ENCODE assay signal across 18 mouse cellular contexts in the genomic region with DNA sequence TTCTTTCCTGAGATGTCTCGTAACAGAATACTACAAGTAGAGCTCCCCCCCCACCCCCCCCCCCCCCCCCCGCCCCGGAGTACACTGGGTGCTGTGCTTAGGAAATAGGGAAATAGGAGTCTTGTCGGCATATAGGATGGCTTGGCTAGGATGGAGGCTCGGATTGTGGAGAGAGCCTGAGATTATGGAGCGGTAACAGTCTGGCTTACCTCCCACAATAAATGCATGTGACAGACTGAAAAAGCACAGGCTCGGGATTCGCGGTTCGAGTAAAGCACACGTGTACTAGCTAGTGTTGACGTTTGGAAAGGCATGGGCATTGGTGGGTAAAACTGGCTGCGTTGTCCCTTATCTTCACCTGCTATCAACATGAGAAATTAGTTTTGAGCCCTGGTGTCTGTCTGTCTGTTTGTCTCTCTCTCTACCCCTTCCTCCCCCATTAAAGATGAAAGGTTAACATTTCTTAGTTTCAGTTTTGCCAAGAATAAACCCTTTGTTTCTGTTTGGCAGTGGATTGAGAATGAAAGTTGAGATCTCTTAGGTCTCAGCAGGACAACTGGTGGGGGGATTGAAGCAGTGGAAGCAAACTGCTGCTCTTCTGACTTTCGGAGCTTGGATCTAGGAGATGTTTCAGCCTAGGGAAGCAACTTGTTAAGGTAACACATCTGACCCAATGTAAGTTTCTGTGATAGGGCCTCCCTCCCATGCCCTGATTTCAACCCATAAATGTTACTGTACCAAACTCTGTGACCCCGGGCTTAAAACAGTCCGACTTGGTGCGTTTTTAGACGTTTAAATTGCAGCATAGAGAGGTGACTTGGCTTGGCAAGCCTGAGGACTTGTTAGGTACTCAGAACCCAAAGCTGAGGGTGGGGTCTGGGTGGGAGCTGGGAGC. TPM values are rescaled to one million over a fixed set of nuclear protein-coding genes. Genes with fewer than 3 reads are reported as not detected.
A peak's percentile ranks its signal among the peaks of the same experiment; 100 is the strongest.
DNase-seq lines count a peak whose midpoint lies in the region; ATAC-seq and TF ChIP-seq lines count a peak whose summit lies in the region.
"Had no signal": no experiment of that assay in that cellular context is flagged by ENCODE, and none has a peak within 500 bp of the region (broad histone marks: within the 10 kb centered on the region; RNA-seq: fewer than 3 reads in every experiment).

No protein-coding gene starts in this region.

- DNase-seq in heart, postnatal 0 days (ENCODE audit: low spot score): no peak
- DNase-seq in heart, adult 18-20 months: no peak
- no peak for DNase-seq in thymus, adult 2 months
- DNase-seq in thymus, adult 18-20 months: no peak
- no peak for DNase-seq in forebrain, embryonic 14.5 days (ENCODE audit: low spot score)
- no peak for DNase-seq in cerebellum, adult 9-10 months
- DNase-seq: adrenal gland, postnatal 25 days; cerebellum, postnatal 36 days; kidney, postnatal 14 days; layer of hippocampus, postnatal 36 days; right cerebral cortex, adult 18-20 months had no signal

- no peak for TF ChIP-seq POLR2A in thymus, adult 2 months (IDR thresholded peaks at IDR 0.05; ENCODE audit: control insufficient read depth, extremely low read depth, insufficient read depth, low read length, poor library complexity)

- TF ChIP-seq CTCF in heart, postnatal 0 days (IDR thresholded peaks at IDR 0.05; ENCODE audit: low read depth): no peak
- TF ChIP-seq CTCF in thymus, adult 2 months (IDR thresholded peaks at IDR 0.05; ENCODE audit: borderline replicate concordance, control insufficient read depth, extremely low read depth, insufficient read depth, low read length, poor library complexity): no peak

- H3K27me3 ChIP-seq in heart, postnatal 0 days (ENCODE audit: control insufficient read depth, insufficient read depth, low read length): no peaks in the 10 kb centered on the region
- H3K27me3 ChIP-seq in thymus, adult 2 months (ENCODE audit: control insufficient read depth, insufficient read depth, low read length): no peaks in the 10 kb centered on the region
- H3K27me3 ChIP-seq in forebrain, embryonic 14.5 days (replicated peaks; ENCODE audit: control insufficient read depth, insufficient read depth, low read length): no peaks in the 10 kb centered on the region
- H3K27me3 ChIP-seq: forebrain, embryonic 12.5 days; limb, embryonic 12.5 days; lung, embryonic 15.5 days; neural tube, embryonic 15.5 days had no signal

- 35% methylated on average over 16 of the region's 18 CpGs for WGBS in heart, postnatal 0 days
- WGBS in thymus, adult 2 months: 32% methylated on average over 16 of the region's 18 CpGs
- WGBS in forebrain, embryonic 14.5 days: 75% methylated on average over 16 of the region's 18 CpGs

- H3K9ac ChIP-seq in heart, postnatal 0 days (replicated peaks; ENCODE audit: low read depth, low read length): no peak overlapping the region; the same call in 1 of the 2 replicates
- no peak overlapping the region for H3K9ac ChIP-seq in forebrain, embryonic 14.5 days (ENCODE audit: low read length)
- H3K9ac ChIP-seq: forebrain, embryonic 12.5 days; limb, embryonic 12.5 days; lung, embryonic 15.5 days; neural tube, embryonic 15.5 days had no signal

- H3K9me3 ChIP-seq in heart, postnatal 0 days (replicated peaks; ENCODE audit: control insufficient read depth, low read length): no peaks in the 10 kb centered on the region
- H3K9me3 ChIP-seq in forebrain, embryonic 14.5 days (replicated peaks; ENCODE audit: control insufficient read depth, low read length): no peaks in the 10 kb centered on the region
- H3K9me3 ChIP-seq: forebrain, embryonic 12.5 days; limb, embryonic 12.5 days; lung, embryonic 15.5 days; neural tube, embryonic 15.5 days had no signal

- ATAC-seq in heart, postnatal 0 days (ENCODE audit: insufficient read depth, low read depth): no peak
- no peak for ATAC-seq in forebrain, embryonic 14.5 days
- ATAC-seq: hindbrain, embryonic 16.5 days had no signal

- H3K4me2 ChIP-seq in heart, postnatal 0 days (ENCODE audit: low read depth, low read length): peak overlapping the region; percentile 35; the same call in 1 of the 2 replicates
- H3K4me2 ChIP-seq in forebrain, embryonic 14.5 days (ENCODE audit: low read length): no peak overlapping the region
- H3K4me2 ChIP-seq: forebrain, embryonic 12.5 days; heart, embryonic 11.5 days; limb, embryonic 12.5 days; lung, embryonic 15.5 days; neural tube, embryonic 15.5 days had no signal

- H3K36me3 ChIP-seq in heart, postnatal 0 days (replicated peaks; ENCODE audit: control insufficient read depth, insufficient read depth, low read length): 0 out of 2 replicates have a peak, but pooled peaks cover 4% of the 10 kb centered on the region
- no peaks in the 10 kb centered on the region for H3K36me3 ChIP-seq in thymus, adult 2 months (ENCODE audit: control insufficient read depth, insufficient read depth, low read length)
- H3K36me3 ChIP-seq in forebrain, embryonic 14.5 days (ENCODE audit: control insufficient read depth, insufficient read depth, low read length): no peaks in the 10 kb centered on the region; the same call in 1 of the 2 replicates
- H3K36me3 ChIP-seq: forebrain, embryonic 12.5 days; limb, embryonic 12.5 days; lung, embryonic 15.5 days; neural tube, embryonic 15.5 days had no signal

- peaks cover 27% of the 10 kb centered on the region for H3K4me1 ChIP-seq in heart, postnatal 0 days (ENCODE audit: control insufficient read depth, insufficient read depth)
- peaks cover 32% of the 10 kb centered on the region for H3K4me1 ChIP-seq in thymus, adult 2 months (replicated peaks; ENCODE audit: control insufficient read depth, insufficient read depth, low read length)
- H3K4me1 ChIP-seq in brown adipose tissue, adult 24 weeks (ENCODE audit: control insufficient read depth, insufficient read depth, insufficient read length, low read length): peaks cover 37% of the 10 kb centered on the region
- 0 out of 2 replicates have a peak, but pooled peaks cover 5% of the 10 kb centered on the region for H3K4me1 ChIP-seq in forebrain, embryonic 14.5 days (ENCODE audit: control insufficient read depth, insufficient read depth, low read length)

- no peak overlapping the region for H3K27ac ChIP-seq in heart, postnatal 0 days (ENCODE audit: low read depth)
- H3K27ac ChIP-seq in thymus, adult 2 months (ENCODE audit: control insufficient read depth, insufficient read depth, low read length): peak overlapping the region; percentile 44; the same call in 1 of the 2 replicates
- peak overlapping the region; percentile 65 for H3K27ac ChIP-seq in brown adipose tissue, adult 24 weeks (replicated peaks; ENCODE audit: low read depth, low read length)
- H3K27ac ChIP-seq in forebrain, embryonic 14.5 days (ENCODE audit: low read depth, low read length): no peak overlapping the region
- H3K27ac ChIP-seq: forebrain, embryonic 12.5 days; limb, embryonic 12.5 days; lung, embryonic 15.5 days; neural tube, embryonic 15.5 days had no signal

- no peak for TF ChIP-seq EP300 in heart, postnatal 0 days (IDR thresholded peaks at IDR 0.05; ENCODE audit: low read depth)

- peak overlapping the region; percentile 14 for H3K4me3 ChIP-seq in heart, postnatal 0 days (ENCODE audit: low read depth, low read length)
- H3K4me3 ChIP-seq in thymus, adult 2 months (ENCODE audit: control insufficient read depth, insufficient read depth, low read length): peak overlapping the region; percentile 26; the same call in 1 of the 2 replicates
- H3K4me3 ChIP-seq in brown adipose tissue, adult 24 weeks (ENCODE audit: insufficient read depth, low read depth, low read length): peak overlapping the region; percentile 52
- H3K4me3 ChIP-seq in forebrain, embryonic 14.5 days (ENCODE audit: low read depth, low read length): no peak overlapping the region
- H3K4me3 ChIP-seq: forebrain, embryonic 12.5 days; limb, embryonic 12.5 days; lung, embryonic 15.5 days; neural tube, embryonic 15.5 days had no signal

RNA-seq across cellular contexts. Expression of gene Elovl5, which starts 4.4 kb away (rescaled TPM):
- 53.3 and 80.1 TPM in 2 replicates for total RNA-seq in heart, postnatal 0 days (2014; rRNA removed; ENCODE audit: low replicate concordance)
- 47.1 and 48.4 TPM in 2 replicates for polyA plus RNA-seq in heart, postnatal 0 days (2015; fragmentation: Nextera tagmentation; extraction: Ambion mirVana)
- 10 to 100 TPM; 37.3 to 39.0 TPM for total RNA-seq in heart, adult 18-20 months (2021)
- 74.0 and 79.6 TPM in 2 replicates for polyA plus RNA-seq in thymus, adult 2 months (2012; rRNA removed)
- polyA plus RNA-seq in brown adipose tissue, adult 24 weeks (2012; ENCODE audit: insufficient read depth, insufficient read length, missing spikeins): 85.7 and 123 TPM in 2 replicates
- 65.4 and 66.9 TPM in 2 replicates for polyA plus RNA-seq in forebrain, embryonic 14.5 days (2014; fragmentation: Nextera tagmentation; extraction: Ambion mirVana)

Comparison
In these comparisons a context has a peak if more than half of its experiments do, and no peak if none do; other contexts are left out.
1. H3K27ac ChIP-seq: peak in thymus, adult 2 months (single experiment) and brown adipose tissue, adult 24 weeks (single experiment); none in heart, postnatal 0 days (single experiment) and forebrain, embryonic 14.5 days (single experiment).